Mouse (Mus musculus): Measurements from ENCODE around the gene Fgfr2. TPM values are rescaled to one million over a fixed set of nuclear protein-coding genes. Genes with fewer than 3 reads are reported as not detected.

Gene Fgfr2
- polyA plus RNA-seq, 2 experiments from 2014 or later = not detected

DNA sequence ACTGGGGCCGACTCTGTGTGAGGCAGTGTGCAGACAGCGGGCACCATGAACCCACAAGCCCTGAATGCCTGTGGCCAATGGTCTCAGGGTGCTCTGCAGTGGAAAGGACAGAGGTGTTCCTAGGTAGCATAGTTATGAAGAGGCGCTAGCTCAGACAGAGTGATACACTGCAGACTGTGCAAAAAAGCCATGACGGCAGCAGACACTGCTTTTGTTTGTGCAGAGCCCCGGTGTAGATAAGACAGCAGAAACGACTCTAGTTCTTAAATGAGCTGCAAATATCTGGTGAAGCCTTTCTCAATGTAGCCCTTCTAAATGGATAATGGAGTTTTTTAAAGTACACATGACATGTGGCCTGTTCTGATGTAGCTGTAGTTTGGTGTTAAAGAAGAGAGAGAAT, 383.3 kb downstream of the Fgfr2 start:
- ATAC-seq = no peak

DNA sequence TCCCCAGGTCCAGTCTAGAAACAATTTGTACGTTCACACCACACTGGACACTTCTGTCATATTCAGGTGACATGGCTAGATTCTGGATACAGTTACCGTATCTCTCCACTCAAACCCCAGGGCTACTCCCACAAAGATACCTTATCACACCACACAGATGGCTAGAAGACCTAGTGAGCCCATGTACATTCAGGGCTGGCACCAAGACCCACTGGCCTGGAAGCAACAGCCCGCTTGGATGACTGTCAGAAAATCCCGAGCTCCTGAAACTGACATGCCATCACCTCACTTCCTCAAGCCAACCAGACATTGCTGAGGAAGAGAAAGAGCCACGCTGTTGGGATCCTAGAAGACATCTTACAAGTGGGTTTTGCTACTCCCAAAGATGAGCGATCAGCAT, 384.3 kb downstream of the Fgfr2 start:
- no peak for ATAC-seq

DNA sequence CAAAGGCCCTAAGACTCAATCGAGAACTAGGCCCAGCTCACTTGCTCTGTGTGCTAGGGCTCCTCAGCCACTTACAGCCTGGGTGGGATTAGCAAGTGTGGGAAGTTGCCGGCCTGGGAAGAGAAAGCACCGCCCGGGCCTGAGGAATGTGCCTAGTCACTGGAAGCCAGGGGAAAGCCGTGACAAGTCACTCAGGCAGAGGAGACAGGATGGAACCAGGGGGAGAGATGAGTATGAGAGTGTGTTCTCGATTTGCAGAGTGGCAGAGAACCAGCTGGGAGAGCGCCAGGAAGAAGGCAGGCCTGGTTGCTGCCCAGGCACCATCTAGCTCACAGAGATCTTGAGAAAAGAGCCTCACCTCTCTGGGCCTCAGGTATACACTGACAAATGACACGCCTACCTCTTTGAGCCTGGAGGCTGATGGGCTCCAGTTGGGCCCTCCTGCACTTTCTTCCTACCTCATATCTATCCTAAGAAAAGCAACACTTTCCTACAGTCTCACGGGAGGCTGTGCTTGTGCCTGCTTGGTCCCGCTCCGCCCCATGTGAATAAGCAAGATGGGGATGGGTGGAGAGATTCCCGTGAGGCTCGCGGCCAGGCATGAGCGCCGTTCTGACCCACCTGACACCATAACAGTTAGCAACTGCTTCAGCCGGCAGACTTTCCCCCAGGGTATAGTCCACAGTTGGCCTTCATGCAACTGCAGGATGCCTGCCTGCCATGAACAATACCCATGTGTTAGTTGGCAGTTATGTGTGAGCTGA, 386.9 kb downstream of the Fgfr2 start:
- ATAC-seq = no peak

DNA sequence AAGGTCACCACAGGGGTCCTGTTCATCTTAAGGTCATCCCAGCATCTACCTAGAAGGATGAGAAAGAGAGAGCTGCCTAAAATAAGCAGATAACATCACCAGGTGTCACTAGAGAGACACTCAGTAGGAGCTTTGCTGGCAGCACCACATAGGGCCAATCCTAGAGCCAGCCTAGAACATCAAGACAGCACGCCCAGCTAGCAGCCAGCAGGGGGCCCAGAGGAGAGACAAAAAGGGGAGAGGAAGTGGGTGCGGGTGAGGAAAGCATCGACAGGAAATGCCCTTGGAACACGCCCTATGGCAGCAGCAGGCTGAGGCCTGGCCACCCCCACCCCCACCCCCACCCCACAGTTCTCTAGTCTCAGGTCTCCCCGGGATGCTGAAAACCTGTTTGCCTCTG, 388.0 kb downstream of the Fgfr2 start:
- ATAC-seq = peak; percentile 99

DNA sequence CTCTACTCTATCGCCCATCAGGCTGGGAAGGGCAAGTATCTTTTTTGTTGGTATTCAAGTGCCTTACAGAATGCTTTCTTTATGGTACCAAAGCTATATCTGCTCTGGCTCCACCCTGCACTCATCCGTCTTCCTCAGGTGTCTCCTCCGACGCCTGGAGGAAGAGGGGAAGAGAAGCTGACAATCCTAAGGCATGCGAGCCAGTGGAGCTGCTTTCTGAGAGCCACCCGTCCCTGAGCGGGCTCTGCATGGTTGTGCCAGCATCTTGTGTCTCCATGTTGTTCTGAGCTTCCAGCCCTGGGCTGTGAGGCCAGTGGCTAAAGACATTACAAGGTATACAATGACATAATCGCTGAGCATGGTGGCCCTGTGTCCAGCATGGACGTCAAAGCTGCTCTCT, 388.9 kb downstream of the Fgfr2 start:
- ATAC-seq = no peak

DNA sequence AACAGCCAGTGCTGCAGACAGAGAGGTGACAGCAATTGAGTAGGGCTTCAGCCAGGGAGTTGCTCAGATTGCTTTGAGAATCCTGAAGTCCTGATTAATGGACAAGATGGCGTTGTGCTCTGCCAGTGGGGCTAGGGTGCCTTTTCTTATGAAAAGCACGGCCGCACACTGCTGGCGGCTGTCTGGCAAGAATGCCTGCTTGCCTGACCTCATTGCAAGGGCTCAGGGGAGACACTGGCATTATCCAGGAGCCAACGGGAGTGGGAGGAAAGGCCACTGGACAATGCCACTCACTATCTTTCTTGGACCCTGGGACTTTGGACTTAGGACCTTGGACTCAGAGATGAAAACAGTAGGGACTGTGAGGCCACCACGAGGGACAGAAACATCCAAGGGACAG, 389.6 kb downstream of the Fgfr2 start:
- no peak for ATAC-seq

DNA sequence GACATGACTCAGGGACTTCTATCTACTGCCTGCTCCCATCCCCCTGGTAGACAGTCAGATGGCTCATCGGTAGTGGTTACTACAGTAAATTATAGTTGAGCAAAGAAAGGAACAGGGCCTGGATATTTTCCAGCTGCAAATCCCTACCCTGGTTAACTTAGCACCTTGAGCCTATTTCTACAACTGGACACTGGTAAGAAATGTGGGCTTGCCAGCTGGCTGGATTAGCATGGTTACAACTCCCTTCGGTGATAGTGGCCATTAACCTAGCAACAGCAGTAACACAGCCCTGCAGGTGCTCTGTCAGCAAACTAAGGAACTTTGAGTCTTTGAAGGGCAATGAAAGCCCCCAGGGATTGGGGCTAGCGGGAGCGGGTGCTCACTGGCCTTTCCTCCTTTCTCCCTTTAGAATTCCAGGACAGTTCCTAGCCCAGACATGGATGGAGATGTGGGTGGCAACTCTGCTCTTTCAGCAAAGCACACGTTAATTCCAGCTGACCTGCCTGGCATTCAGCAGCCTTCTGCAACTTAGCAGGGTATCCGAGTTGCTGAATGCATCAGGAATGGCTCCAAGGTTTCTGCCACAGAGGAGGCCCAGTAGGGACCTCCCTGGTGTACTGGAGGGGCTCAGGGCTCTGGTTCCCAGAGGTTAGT, 390.9 kb downstream of the Fgfr2 start:
- ATAC-seq = no peak

DNA sequence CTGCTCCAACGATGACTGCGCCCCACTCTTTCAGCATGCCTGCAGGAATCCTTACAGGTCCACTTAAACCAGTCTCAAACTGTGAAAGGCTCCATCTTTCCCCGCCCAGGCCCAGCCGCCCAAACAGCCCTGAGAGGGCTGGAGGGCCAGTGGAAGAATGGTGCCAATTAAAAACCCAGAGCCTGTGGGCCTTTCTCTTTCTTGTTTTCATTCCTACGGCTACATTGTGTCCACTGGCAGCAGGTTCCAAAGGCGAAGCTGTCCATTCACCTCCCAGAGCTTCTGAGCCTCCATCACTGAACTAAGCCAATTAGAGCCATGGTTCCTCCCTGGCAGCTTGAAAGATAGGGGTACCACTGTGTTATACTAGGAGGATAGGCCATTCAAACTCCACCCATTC, 391.6 kb downstream of the Fgfr2 start:
- ATAC-seq = no peak

DNA sequence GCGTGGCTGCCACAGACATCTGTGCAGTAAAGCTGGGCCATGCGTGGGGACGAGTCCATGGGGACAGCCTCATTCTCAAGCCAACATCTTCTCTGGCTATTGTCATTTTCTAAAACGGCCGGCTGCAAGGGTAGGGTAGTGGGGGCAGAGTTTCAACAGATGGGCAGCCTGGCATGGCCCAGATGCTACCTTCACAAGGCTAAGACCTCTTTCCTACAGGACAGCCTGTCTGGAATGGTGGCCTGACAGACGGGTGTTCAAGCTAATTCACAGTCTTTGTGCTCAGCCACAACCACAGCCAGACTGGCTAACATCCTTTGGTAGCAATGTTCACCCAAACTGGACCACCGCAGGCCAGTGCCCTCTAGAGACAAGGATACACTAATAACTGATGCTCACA, 392.6 kb downstream of the Fgfr2 start:
- ATAC-seq = no peak

DNA sequence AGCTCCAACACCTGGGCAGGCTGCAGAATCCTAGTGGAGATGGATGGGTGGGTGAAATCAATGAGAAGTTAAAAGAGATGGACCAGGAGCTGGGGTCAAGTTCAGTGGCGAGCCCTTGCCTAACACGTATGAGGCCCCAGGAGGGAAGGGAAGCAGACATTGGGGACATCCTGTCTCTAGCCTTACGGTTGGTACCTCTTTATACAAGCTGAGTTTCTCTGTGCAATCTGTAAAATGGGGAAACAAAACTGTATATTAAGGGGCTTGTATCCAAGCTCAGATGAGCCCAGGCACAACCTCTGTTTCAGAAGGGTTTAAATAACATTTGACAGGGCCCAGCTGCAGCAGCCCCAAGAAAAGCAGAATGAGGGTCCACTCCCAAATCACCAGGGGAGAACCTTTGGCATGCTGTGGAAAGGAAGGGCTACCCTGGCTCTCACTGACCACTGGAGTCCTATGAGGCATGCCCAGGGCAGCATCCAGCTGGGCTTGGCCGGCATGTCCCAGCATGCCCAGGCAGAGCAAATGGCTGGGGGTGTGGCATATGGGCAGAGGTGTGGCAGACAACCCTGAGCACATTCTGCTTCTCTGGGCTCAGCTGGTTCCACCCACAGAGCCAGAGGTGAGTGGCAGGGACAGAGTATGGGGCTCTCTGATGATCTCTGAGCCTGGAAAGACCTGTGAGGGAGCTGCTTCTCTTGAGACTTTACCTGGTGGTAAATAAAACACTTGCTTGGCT, 393.9 kb downstream of the Fgfr2 start:
- ATAC-seq = no peak

DNA sequence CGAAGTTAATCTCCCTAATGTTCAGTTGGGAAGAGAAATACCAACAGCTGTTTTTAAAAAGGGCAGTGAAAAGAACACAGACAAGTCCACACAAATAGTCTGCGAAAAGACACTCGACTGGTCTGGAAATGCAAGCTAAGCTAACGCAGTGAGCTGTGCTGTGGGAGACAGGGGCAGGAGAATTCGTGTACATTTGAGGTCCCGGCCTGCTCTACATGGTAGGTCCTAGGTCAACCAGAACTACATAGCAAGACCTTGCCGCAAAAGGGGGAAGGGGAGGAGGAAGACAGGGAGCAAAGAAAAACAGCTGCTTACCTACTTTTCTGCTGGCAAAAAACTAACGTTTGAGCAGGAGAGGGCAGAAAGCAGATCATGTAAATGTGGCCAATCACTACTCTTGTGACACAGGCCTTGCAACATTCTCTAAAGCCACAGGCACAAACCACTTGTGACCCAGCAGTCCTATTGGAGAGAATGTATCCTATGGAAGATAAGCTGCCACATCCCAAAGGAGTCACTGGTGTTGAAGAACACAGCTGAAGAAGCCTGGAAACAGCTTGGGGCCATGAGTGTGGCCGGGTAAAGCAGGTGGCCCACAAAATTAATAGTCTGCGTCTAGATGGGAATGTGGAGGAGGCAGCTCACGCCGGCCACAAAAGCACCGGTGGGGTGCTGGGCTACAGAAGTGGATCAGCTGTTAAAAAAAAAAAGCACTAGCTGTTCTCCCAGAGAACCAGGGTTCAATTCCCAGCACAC, 396.9 kb downstream of the Fgfr2 start:
- no peak for ATAC-seq

DNA sequence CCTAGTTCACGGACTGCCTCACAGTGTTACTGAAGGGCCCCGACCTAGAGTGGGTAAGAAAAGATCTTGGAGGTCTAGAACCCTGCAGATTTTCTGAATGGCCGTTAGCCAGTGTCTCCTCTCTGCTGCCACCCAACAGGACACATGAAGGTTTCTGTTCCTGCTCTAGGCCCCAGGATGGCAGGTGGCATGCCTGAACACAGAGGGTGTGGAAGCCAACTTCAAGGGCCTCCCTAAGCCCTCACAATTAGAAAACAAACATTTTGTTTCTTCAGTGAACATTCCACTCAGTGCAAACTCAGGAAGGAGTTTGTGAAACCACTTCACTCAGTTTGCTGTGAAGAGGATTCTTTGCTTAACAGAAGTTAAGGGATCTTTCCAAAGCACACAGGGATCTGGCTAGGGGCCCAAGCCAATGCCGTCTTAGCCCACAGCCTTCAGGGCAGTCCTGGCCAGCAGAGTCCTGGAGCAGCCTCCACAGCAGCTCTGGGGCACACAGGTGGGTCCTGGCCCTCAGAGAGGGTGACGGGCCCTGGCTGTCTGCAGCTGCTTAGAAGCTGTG, 398.6 kb downstream of the Fgfr2 start:
- ATAC-seq = no peak

DNA sequence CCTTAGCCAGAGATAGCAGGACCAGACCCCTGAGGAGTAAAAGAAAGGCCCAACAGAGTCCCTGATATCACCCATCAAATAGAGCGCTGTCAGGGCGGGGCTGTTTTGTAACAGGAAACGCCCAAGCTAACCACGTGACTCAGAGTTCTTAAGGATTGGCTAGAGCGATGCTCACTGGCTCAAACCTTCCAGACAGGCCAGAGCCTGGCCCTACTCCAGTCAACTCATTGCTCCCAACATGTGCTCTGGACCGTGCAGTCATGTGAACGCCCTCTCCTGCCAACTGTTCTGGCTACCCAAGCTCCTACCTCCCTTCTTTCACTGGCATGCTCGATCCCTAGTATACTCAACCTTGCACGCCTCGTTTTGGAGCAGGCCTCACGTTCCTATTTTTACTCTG, 399.2 kb downstream of the Fgfr2 start:
- peak; percentile 81 for ATAC-seq

DNA sequence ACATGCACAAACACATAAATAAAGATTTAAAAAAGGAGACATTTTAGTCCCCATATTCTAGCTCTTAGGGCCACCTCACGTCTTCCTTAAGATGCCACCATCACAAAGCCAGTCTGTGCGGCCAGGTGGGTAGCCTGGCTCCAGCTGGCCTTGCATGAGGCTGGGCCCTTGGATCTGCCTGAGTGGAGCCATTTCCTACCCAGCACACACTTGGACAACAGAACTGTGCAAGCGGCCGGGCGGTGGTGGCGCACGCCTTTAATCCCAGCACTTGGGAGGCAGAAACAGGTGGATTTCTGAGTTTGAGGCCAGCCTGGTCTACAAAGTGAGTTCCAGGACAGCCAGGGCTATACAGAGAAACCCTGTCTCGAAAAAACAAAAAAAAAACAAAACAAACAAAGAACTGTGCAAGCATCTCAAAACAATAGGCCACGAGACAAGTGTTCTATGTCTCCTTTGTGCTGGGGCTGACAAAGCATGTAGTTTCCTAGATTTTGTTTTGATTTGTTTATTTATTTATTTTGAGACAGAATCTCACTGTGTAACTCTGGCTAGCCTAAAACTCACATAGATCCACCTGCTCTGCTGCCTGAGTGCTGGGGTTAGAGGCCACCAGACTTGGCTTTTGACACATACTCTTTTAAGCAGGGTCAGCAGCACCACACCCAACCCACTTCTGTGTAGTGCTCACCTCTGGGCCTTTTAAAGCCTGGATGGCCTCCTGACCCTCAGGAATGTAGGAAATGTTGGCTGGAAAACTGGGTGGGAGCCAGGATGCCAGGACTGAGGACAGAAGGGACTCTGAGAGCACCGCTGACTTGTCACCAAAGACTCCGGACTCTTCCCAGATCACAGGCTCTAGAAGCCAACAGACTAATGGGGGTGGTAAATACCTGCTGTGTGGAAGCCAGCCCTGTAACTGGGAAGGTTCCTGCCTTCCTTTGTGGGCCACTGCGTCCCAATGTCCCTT, 400.5 kb downstream of the Fgfr2 start:
- ATAC-seq = no peak

DNA sequence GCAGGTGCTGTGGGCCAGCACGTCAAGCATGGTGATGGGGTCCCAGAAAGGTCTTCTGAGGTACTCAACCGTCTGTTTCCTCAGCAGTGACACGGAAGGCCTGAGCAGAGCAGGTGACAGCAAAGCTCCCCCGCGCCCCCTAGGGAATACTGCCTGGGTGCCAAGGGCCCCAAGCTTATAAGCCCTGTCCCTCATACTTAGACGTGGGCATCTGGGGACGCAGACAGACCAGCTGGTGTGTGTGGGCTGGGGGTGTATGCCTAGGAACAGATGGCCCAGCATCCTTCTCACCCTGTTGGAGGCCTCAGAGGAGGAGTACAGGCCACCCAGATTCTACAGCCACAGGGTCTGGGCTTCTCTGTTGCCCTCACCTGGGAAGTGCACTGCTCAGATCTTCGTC, 402.6 kb downstream of the Fgfr2 start:
- no peak for ATAC-seq

DNA sequence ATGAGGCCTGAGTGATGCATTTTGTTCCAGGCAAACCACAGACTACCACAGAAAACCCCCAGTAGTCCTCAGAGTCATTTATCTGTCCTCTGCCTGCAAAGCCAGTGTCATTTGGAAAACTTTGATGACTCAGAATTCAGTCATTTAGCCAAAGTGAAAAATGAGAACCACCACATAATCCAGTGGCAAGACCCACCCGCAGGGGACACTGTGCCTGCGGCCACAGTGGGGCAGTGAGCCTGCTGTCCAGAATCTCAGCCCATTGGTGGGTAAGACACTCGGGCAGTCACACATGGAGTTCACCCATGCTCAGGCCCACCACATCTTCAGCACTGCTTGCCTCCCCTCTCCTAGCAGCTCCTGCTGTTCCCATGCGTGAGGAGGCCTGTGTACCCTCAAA, 403.6 kb downstream of the Fgfr2 start:
- ATAC-seq = no peak

DNA sequence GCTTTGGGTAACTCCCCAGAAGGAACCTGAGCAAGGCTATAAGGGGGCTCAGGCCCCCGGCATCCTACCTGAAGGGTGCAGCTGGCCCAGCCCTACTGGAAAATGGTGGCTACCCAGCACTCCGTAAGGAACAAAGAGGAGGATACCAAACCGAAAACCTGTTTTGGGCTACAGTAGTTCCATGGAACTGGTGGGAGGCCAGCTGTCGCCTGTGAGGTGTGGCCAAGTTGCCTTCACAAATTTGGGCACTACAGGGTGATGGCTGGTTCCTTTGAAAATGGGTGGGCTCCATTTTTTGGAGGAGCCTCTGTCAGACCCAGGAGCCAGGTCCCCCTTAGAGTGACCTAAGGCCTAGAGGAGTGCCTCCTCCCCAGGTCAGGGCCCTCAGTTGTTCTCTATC, 407.9 kb downstream of the Fgfr2 start:
- no peak for ATAC-seq

DNA sequence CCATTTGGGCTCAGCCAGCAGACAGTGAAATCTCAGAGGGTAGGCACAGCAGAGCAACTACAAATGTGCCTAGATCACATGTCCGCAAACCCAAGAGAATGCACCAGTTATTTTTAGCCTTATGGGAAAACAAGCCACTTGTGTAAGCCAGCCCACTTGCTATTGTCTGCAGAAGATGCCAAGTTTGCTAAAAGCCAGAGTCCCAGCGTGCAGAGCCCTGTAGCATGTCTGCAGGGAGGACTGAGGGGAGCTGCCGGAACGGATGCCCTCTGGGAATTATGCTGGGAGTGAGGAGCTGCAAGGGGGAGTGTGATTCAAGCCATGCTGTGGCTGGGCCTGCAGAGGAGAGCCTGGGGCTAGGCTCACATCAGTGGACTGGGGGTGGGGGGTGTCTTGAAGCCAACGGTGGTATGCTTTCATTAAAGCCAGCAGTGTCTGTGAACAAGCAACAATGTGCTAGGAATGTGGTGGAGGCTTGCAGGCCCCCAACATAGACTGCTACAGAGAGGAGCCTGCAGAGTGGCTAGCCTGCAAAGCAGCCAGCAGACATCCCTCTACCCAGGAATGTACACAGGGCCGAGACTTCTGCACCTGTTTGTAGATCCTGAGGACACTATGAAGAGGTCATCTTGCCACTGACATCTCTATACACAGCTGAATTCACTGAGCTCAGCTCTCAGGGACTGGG, 408.8 kb downstream of the Fgfr2 start:
- no peak for ATAC-seq

DNA sequence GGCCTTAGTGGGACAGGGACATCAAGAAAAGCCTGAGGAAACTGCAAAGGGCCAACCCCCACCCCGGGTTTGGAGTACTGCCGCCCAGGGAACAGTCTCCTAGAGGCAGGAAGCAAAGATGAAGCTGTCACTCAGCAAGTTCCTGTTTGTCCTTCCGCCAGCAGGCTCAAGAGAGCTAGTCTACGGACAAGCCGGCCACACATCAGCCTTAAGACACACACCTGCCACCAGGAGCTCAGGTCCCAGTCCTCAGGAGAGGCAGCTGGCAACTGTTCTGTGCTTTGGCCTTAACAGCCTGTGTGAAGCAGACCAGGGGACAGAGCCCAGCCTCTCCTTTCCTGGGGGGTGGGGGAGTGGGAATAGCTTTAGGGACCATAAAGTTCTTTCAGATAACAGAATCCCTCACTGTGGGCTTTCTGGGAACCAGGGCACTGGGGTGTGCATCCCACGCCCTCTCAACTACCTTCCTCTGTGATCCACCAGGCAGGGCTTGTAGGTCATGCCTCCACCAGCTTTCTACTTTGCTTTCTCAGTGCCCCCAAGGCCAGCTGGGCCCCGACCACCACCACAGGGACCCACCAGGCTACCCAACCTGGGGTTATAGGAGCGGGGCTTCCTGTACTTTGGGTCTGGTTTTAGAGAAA, 409.5 kb downstream of the Fgfr2 start:
- ATAC-seq = no peak

DNA sequence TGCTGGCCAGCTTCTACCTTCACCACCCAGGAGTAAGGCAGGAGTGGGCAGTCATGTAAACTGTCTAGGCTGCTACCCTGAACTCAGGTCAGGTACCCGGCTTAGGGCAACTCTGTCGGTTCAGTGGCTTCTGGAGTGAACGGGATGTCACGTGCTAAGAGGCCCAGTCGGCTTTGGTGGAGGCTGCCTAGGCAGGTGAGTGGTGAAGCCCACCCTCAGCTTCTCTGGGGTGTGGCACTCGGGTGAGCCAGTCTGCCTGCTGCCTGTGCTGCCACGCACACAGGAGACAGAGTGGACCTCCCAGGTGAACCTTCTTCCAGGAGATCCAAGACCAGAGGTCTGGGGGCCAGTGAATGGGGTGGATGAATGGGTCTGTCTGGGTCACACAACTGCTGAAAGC, 410.2 kb downstream of the Fgfr2 start:
- ATAC-seq = no peak

Data from CD4-positive, CD25-positive, alpha-beta regulatory T cell, adult 4 months (primary cell).